Mouse (Mus musculus): ENCODE data around the gene Atxn7. TPM values are rescaled to one million over a fixed set of nuclear protein-coding genes. Genes with fewer than 3 reads are reported as not detected.

Gene Atxn7
- polyA plus RNA-seq, 1 experiment from 2014 or later: 1.2 TPM

- peaks cover 14% of the 10 kb centered on the region; the same call in 1 of the 2 replicates for H3K4me1 ChIP-seq (ENCODE audit: control insufficient read depth, low read depth, low read length)
- 40% methylated on average over 4 of the region's 4 CpGs for WGBS (ENCODE audit: insufficient replicate concordance)
Observed at GRCm38 (mm10) chr14:14086711-14087263, 125.5 kb downstream of the Atxn7 start.

GRCm38 (mm10) chr14:14087348-14087747 lies 126.1 kb downstream of the Atxn7 start:
- Histone ChIP-seq H3K36me3 (ENCODE audit: control insufficient read depth, insufficient read depth) (peaks cover 4% of the 10 kb centered on the region), H3K9ac (ENCODE audit: low read depth, low read length) (no peak overlapping the region), H3K4me3 (ENCODE audit: low read depth, low read length) (no peak overlapping the region), H3K27ac (ENCODE audit: low read length) (no peak overlapping the region), H3K9me3 (replicated peaks; ENCODE audit: control insufficient read depth, low read length) (no peaks in the 10 kb centered on the region), H3K4me1 (ENCODE audit: control insufficient read depth, low read depth, low read length) (peaks cover 14% of the 10 kb centered on the region; the same call in 1 of the 2 replicates), H3K27me3 (ENCODE audit: control insufficient read depth, insufficient read depth, low read depth, low read length) (no peaks in the 10 kb centered on the region), H3K4me2 (ENCODE audit: low read depth, low read length) (no peak overlapping the region)
- ATAC-seq (ENCODE audit: low read depth): no peak
- 52% methylated on average over 6 of the region's 6 CpGs for WGBS (ENCODE audit: insufficient replicate concordance)

More at GRCm38 (mm10) chr14:14086711-14087263, 125.5 kb downstream of the Atxn7 start:
- Histone ChIP-seq H3K27ac (ENCODE audit: low read length) (no peak overlapping the region), H3K9me3 (replicated peaks; ENCODE audit: control insufficient read depth, low read length) (no peaks in the 10 kb centered on the region), H3K27me3 (ENCODE audit: control insufficient read depth, insufficient read depth, low read depth, low read length) (no peaks in the 10 kb centered on the region), H3K4me3 (ENCODE audit: low read depth, low read length) (no peak overlapping the region), H3K4me2 (ENCODE audit: low read depth, low read length) (no peak overlapping the region), H3K36me3 (ENCODE audit: control insufficient read depth, insufficient read depth) (peaks cover 4% of the 10 kb centered on the region), H3K9ac (ENCODE audit: low read depth, low read length) (no peak overlapping the region)
- no peak for ATAC-seq (ENCODE audit: low read depth)

- Histone ChIP-seq H3K27ac (ENCODE audit: low read length) (peak overlapping the region; percentile 38), H3K36me3 (ENCODE audit: control insufficient read depth, insufficient read depth) (peaks cover 4% of the 10 kb centered on the region), H3K4me1 (ENCODE audit: control insufficient read depth, low read depth, low read length) (peaks cover 14% of the 10 kb centered on the region; the same call in 1 of the 2 replicates), H3K9me3 (replicated peaks; ENCODE audit: control insufficient read depth, low read length) (no peaks in the 10 kb centered on the region), H3K9ac (ENCODE audit: low read depth, low read length) (no peak overlapping the region), H3K4me3 (ENCODE audit: low read depth, low read length) (no peak overlapping the region), H3K4me2 (ENCODE audit: low read depth, low read length) (peak overlapping the region; percentile 19; the same call in 1 of the 2 replicates), H3K27me3 (ENCODE audit: control insufficient read depth, insufficient read depth, low read depth, low read length) (no peaks in the 10 kb centered on the region)
- 17% methylated on average over 9 of the region's 9 CpGs for WGBS (ENCODE audit: insufficient replicate concordance)
- peak; percentile 67 for ATAC-seq (ENCODE audit: low read depth)
Observed at GRCm38 (mm10) chr14:14088016-14088791, 127.0 kb downstream of the Atxn7 start.

- ATAC-seq (ENCODE audit: low read depth): no peak
- Histone ChIP-seq H3K4me2 (ENCODE audit: low read depth, low read length) (no peak overlapping the region), H3K27ac (ENCODE audit: low read length) (no peak overlapping the region), H3K27me3 (ENCODE audit: control insufficient read depth, insufficient read depth, low read depth, low read length) (no peaks in the 10 kb centered on the region), H3K9me3 (replicated peaks; ENCODE audit: control insufficient read depth, low read length) (no peaks in the 10 kb centered on the region), H3K4me3 (ENCODE audit: low read depth, low read length) (no peak overlapping the region), H3K36me3 (ENCODE audit: control insufficient read depth, insufficient read depth) (peaks cover 4% of the 10 kb centered on the region), H3K4me1 (ENCODE audit: control insufficient read depth, low read depth, low read length) (peaks cover 14% of the 10 kb centered on the region; the same call in 1 of the 2 replicates), H3K9ac (ENCODE audit: low read depth, low read length) (no peak overlapping the region)
- 70% methylated on average over 6 of the region's 6 CpGs for WGBS (ENCODE audit: insufficient replicate concordance)
Observed at GRCm38 (mm10) chr14:14090571-14090970, 129.3 kb downstream of the Atxn7 start.

- Histone ChIP-seq H3K9ac (ENCODE audit: low read depth, low read length) (no peak overlapping the region), H3K27ac (ENCODE audit: low read length) (no peak overlapping the region), H3K27me3 (ENCODE audit: control insufficient read depth, insufficient read depth, low read depth, low read length) (no peaks in the 10 kb centered on the region), H3K4me2 (ENCODE audit: low read depth, low read length) (no peak overlapping the region), H3K36me3 (ENCODE audit: control insufficient read depth, insufficient read depth) (peaks cover 6% of the 10 kb centered on the region), H3K4me1 (ENCODE audit: control insufficient read depth, low read depth, low read length) (no peaks in the 10 kb centered on the region), H3K4me3 (ENCODE audit: low read depth, low read length) (no peak overlapping the region), H3K9me3 (replicated peaks; ENCODE audit: control insufficient read depth, low read length) (no peaks in the 10 kb centered on the region)
- 27% methylated on average over 10 of the region's 10 CpGs for WGBS (ENCODE audit: insufficient replicate concordance)
- ATAC-seq (ENCODE audit: low read depth): peak; percentile 69
Observed at GRCm38 (mm10) chr14:14098330-14098980, 137.2 kb downstream of the Atxn7 start.

GRCm38 (mm10) chr14:14100773-14101280 lies 139.6 kb downstream of the Atxn7 start:
- peaks cover 8% of the 10 kb centered on the region for H3K36me3 ChIP-seq (ENCODE audit: control insufficient read depth, insufficient read depth)
- 62% methylated on average over 8 of the region's 8 CpGs for WGBS (ENCODE audit: insufficient replicate concordance)
- no peaks in the 10 kb centered on the region for H3K27me3 ChIP-seq (ENCODE audit: control insufficient read depth, insufficient read depth, low read depth, low read length)
- H3K4me2 ChIP-seq (ENCODE audit: low read depth, low read length): no peak overlapping the region
- ATAC-seq (ENCODE audit: low read depth): peak; percentile 20; the same call in 1 of the 2 replicates
- no peak overlapping the region for H3K4me3 ChIP-seq (ENCODE audit: low read depth, low read length)
- no peak overlapping the region for H3K9ac ChIP-seq (ENCODE audit: low read depth, low read length)
- no peaks in the 10 kb centered on the region for H3K9me3 ChIP-seq (replicated peaks; ENCODE audit: control insufficient read depth, low read length)
- H3K4me1 ChIP-seq (ENCODE audit: control insufficient read depth, low read depth, low read length): no peaks in the 10 kb centered on the region
- no peak overlapping the region for H3K27ac ChIP-seq (ENCODE audit: low read length)

GRCm38 (mm10) chr14:14101296-14101695 lies 140.1 kb downstream of the Atxn7 start:
- WGBS (ENCODE audit: insufficient replicate concordance): 84% methylated on average over 9 of the region's 9 CpGs

GRCm38 (mm10) chr14:14104213-14104929 lies 143.1 kb downstream of the Atxn7 start:
- no peak for ATAC-seq (ENCODE audit: low read depth)
- WGBS (ENCODE audit: insufficient replicate concordance): 69% methylated on average over 13 of the region's 13 CpGs
- H3K4me2 ChIP-seq (ENCODE audit: low read depth, low read length): no peak overlapping the region
- peaks cover 8% of the 10 kb centered on the region for H3K36me3 ChIP-seq (ENCODE audit: control insufficient read depth, insufficient read depth)
- no peaks in the 10 kb centered on the region for H3K27me3 ChIP-seq (ENCODE audit: control insufficient read depth, insufficient read depth, low read depth, low read length)
- no peak overlapping the region for H3K9ac ChIP-seq (ENCODE audit: low read depth, low read length)
- H3K9me3 ChIP-seq (replicated peaks; ENCODE audit: control insufficient read depth, low read length): no peaks in the 10 kb centered on the region
- no peak overlapping the region for H3K4me3 ChIP-seq (ENCODE audit: low read depth, low read length)
- H3K4me1 ChIP-seq (ENCODE audit: control insufficient read depth, low read depth, low read length): no peaks in the 10 kb centered on the region
- no peak overlapping the region for H3K27ac ChIP-seq (ENCODE audit: low read length)

More at GRCm38 (mm10) chr14:14101296-14101695, 140.1 kb downstream of the Atxn7 start:
- H3K36me3 ChIP-seq (ENCODE audit: control insufficient read depth, insufficient read depth): peaks cover 8% of the 10 kb centered on the region
- H3K9ac ChIP-seq (ENCODE audit: low read depth, low read length): no peak overlapping the region
- no peak overlapping the region for H3K27ac ChIP-seq (ENCODE audit: low read length)
- ATAC-seq (ENCODE audit: low read depth): no peak
- no peak overlapping the region for H3K4me2 ChIP-seq (ENCODE audit: low read depth, low read length)
- H3K4me1 ChIP-seq (ENCODE audit: control insufficient read depth, low read depth, low read length): no peaks in the 10 kb centered on the region
- H3K4me3 ChIP-seq (ENCODE audit: low read depth, low read length): no peak overlapping the region
- H3K27me3 ChIP-seq (ENCODE audit: control insufficient read depth, insufficient read depth, low read depth, low read length): no peaks in the 10 kb centered on the region
- no peaks in the 10 kb centered on the region for H3K9me3 ChIP-seq (replicated peaks; ENCODE audit: control insufficient read depth, low read length)
